Mouse (Mus musculus) embryonic facial prominence, embryonic 12.5 days (tissue): ENCODE measurements around the gene Pdgfa. TPM values are rescaled to one million over a fixed set of nuclear protein-coding genes. Genes with fewer than 3 reads are reported as not detected.

Experiments
- ATAC-seq: fragments of 200-750 bp; cut with Nextera tagmentation; 2 replicates; pipeline ENCODE4 v1.8.0; 2017; ENCODE audit not compliant: insufficient number of reproducible peaks, insufficient read depth, low FRiP score, low TSS enrichment
- H3K27ac ChIP-seq: fragments of 300-500 bp; sonication (generic); 2 replicates; pipeline ENCODE4 v1.5.1; 2016; ENCODE audit warnings: mild to moderate bottlenecking
- H3K27me3 ChIP-seq: fragments of 300-500 bp; sonication (generic); 2 replicates; pipeline ENCODE4 v1.6.1; 2016; ENCODE audit warnings: mild to moderate bottlenecking, moderate library complexity
- H3K36me3 ChIP-seq: fragments of 300-500 bp; sonication (generic); 2 replicates; pipeline ENCODE4 v1.6.1; 2016; ENCODE audit warnings: mild to moderate bottlenecking
- H3K4me1 ChIP-seq: fragments of 300-500 bp; sonication (generic); 2 replicates; pipeline ENCODE4 v1.6.1; 2016
- H3K4me2 ChIP-seq: fragments of 300-500 bp; sonication (generic); replicated peaks from 2 replicates; pipeline ENCODE4 v1.6.1; 2016; ENCODE audit warnings: mild to moderate bottlenecking, moderate library complexity
- H3K4me3 ChIP-seq: fragments of 300-500 bp; sonication (generic); 2 replicates; pipeline ENCODE4 v1.5.1; 2016; ENCODE audit warnings: mild to moderate bottlenecking
- H3K9ac ChIP-seq: fragments of 300-500 bp; sonication (generic); 2 replicates; pipeline ENCODE4 v1.6.1; 2016; ENCODE audit warnings: mild to moderate bottlenecking, moderate library complexity
- H3K9me3 ChIP-seq: fragments of 300-500 bp; sonication (generic); 2 replicates; pipeline ENCODE4 v1.6.1; 2016; ENCODE audit warnings: mild to moderate bottlenecking, moderate library complexity
- WGBS: fragments of 180-500 bp; shearing (Covaris S2); methylation state at CpG from one replicate; pipeline ENCODE4 v1.1.7; 2016; 5-methylcytosine and 5-hydroxymethylcytosine counted together
- polyA plus RNA-seq: library from polyadenylated mRNA; unstranded; fragments of >200 nt; fragmentation: Nextera tagmentation; extraction: Ambion mirVana; gene quantifications from 2 replicates; pipeline ENCODE4 v1.2.1, GENCODE M21; 2016

Pdgfa gene
- polyA plus RNA-seq, 1 experiment from 2014 or later = 38.4 TPM

DNA sequence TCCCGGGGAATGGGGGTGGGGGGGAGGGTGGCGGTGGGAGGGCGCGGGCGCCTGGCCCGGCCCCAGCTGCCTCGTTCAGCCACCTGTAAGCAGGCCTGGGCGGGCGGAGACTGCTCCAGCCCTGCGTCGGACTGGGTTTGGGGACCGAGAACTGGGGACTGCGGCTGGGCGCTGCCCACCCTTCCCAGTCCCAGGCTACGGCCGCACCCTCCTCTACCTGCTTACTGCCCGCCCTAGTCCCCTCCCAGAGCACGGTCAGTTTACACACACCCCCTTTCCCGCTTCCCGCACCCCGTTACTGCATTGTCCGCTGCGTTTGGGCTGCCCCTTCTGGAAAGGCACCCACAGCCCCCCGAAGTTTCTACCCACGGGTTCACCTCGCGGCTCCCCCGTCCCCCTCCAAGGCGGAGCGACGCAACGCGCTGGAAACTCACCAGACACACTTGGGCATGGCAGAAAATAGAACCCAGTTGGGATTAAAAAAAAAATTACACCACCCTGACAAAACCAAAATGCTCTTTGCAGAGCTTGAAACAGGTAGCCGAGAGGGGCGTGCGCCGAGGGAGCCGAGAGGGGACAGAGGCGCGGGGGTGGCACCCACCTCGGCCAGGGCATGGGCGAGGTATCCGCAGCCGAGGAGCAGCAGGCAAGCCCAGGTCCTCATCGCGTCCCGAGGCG, 2.9 kb downstream of the Pdgfa start:
- Histone ChIP-seq H3K27me3 (peaks cover 84% of the 10 kb centered on the region), H3K4me2 (peak overlapping the region; percentile 94), H3K27ac (peak overlapping the region; percentile 83), H3K4me1 (peaks cover 57% of the 10 kb centered on the region), H3K9me3 (no peaks in the 10 kb centered on the region), H3K4me3 (peak overlapping the region; percentile 67), H3K9ac (peak overlapping the region; percentile 80), H3K36me3 (no peaks in the 10 kb centered on the region)
- under 1% methylated on average over 47 of the region's 48 CpGs for WGBS
- ATAC-seq = no peak

DNA sequence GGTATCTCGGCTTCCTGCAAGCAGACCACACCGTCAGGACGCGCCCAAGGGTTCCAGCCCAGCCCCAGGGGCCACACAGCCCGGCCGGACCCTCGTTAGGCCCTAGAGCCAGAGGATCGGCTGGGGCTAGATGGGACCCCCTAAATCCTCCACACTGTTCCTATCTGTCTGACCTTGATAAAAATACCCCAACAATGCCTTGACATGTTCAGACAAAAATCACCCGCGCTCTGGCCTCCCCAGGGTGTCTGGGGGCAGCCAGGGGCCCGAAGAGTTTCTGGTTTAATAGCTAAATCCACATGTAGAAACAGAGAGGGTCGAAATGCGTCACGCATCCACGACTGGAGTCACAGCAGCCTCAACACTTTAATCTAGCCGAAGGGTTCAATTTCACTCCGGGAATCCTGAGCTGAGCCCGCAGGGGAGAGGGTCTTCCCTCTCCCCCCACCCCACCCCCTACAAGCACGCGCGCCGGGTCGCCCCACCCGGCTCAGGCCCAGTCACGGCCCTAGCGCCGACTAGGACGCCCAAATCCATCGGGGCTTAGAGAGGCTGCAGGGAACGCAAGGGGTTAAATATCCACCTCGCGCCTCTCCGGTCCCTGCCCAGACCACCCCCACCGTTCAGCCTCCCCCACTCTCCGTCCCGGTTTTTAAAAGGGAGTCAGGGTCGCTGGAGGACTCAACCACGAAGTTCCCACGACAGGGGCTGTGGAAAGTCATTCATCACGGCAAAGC, 3.6 kb downstream of the Pdgfa start:
- under 1% methylated on average over 40 of the region's 40 CpGs for WGBS
- no peak for ATAC-seq
- Histone ChIP-seq H3K27ac (peak overlapping the region; percentile 83), H3K4me2 (peak overlapping the region; percentile 94), H3K4me3 (peak overlapping the region; percentile 67), H3K9me3 (no peaks in the 10 kb centered on the region), H3K4me1 (peaks cover 62% of the 10 kb centered on the region), H3K9ac (peak overlapping the region; percentile 80), H3K27me3 (peaks cover 78% of the 10 kb centered on the region), H3K36me3 (no peaks in the 10 kb centered on the region)

DNA sequence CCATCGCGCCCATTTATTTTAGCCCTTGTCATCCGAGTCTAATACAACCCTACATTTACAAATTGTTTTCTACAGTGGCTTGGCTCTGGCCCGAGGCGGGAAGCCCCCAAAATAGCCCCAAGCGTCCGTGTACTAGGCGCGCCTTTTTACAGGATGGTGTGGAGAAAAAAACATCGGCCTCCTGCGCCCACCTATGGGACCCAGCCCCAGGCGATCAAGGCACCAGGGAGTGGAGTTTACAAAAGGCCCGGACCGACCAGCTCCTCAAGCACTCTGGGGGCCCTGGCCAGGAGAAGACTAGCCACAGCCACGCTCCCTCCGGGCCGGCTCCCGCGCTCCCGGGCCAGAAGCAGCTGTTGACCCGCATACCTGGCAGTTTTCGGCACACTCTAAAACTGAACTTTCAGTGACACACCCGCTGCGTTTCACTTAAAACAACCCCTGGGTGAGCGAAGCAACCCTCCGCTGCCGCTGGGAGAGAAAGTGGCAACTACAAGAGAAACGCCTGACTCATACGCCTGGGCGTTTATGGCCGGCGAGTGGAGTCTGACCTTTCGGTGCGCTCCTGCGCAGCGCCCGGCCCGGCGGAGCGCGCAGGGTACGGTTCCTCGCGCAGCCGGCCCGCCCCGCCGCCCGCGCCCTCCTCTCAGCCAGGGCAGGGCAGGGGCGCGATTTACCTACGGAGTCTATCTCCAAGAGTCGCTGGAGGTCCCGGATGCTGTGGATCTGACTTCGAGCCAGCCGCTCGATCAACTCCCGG, 4.4 kb downstream of the Pdgfa start:
- H3K9ac ChIP-seq = peak overlapping the region; percentile 80
- H3K9me3 ChIP-seq = no peaks in the 10 kb centered on the region
- peaks cover 74% of the 10 kb centered on the region for H3K27me3 ChIP-seq
- H3K4me1 ChIP-seq = peaks cover 60% of the 10 kb centered on the region
- peak overlapping the region; percentile 83 for H3K27ac ChIP-seq
- peak overlapping the region; percentile 67 for H3K4me3 ChIP-seq
- H3K36me3 ChIP-seq = no peaks in the 10 kb centered on the region
- no peak for ATAC-seq
- H3K4me2 ChIP-seq = peak overlapping the region; percentile 94
- WGBS = 1% methylated on average over 59 of the region's 59 CpGs

DNA sequence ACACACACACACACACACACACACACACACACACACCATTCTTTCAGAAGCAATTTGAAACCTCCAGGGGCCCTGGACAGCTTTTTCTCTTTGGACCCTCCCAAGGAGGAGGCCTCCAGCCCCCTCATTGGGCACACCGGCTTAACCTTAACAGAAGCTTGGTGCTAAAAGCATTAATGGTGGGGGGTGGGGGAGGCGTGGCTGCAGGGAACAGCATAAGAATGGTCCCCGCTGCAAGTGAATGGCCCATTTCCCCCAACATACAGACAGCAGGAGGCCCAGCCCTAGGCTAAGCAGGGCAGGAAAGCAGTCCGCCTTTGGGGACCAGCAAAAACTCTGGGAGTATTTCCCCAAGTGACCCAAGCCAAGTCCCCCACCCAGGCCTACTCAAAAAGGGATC, 5.4 kb downstream of the Pdgfa start:
- peaks cover 50% of the 10 kb centered on the region for H3K4me1 ChIP-seq
- no peak overlapping the region for H3K9ac ChIP-seq
- H3K27me3 ChIP-seq = peaks cover 63% of the 10 kb centered on the region
- 15% methylated on average over 4 of the region's 4 CpGs for WGBS
- ATAC-seq = no peak
- peak overlapping the region; percentile 94 for H3K4me2 ChIP-seq
- no peaks in the 10 kb centered on the region for H3K9me3 ChIP-seq
- no peaks in the 10 kb centered on the region for H3K36me3 ChIP-seq
- no peak overlapping the region for H3K27ac ChIP-seq
- peak overlapping the region; percentile 67 for H3K4me3 ChIP-seq

DNA sequence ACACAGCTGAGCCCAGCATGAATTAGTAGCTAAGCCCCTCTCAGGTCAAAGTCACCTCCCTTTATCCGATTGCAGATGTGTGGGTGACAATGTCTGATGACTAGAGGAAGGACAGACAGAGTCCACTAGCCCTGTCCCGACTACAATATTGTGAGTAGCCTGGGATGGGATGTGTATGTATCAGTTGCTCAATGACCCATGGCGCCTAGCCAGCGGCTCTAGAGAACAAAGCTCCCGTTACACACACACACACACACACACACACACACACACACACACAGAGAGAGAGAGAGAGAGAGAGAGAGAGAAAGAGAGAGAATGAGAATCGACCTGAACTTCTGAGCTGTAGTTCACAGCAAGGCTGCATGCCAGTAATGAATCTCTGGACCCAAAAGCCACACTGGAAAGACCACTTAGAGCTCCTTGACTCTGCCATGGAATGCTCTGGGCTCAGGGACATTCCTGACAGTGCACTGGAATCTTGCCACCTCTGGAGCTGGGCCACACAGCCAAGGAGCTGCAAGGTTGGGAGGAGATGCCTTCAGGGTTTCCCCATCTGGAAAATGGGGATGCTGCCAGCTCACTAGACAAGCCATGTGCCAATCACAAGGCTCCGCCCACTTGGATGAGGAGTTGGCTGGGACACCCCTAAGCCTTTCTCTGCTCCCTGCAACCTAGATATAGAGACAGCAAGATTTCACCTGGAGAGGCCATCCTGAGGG, 6.3 kb downstream of the Pdgfa start:
- H3K4me2 ChIP-seq = 0 out of 2 replicates have a peak overlapping the region, but pooled peaks have one; percentile 94
- no peaks in the 10 kb centered on the region for H3K36me3 ChIP-seq
- H3K4me3 ChIP-seq = no peak overlapping the region
- H3K27me3 ChIP-seq = peaks cover 54% of the 10 kb centered on the region
- WGBS = 75% methylated on average over 7 of the region's 7 CpGs
- H3K4me1 ChIP-seq = peaks cover 46% of the 10 kb centered on the region
- H3K9me3 ChIP-seq = no peaks in the 10 kb centered on the region
- no peak overlapping the region for H3K27ac ChIP-seq
- no peak overlapping the region for H3K9ac ChIP-seq
- no peak for ATAC-seq

DNA sequence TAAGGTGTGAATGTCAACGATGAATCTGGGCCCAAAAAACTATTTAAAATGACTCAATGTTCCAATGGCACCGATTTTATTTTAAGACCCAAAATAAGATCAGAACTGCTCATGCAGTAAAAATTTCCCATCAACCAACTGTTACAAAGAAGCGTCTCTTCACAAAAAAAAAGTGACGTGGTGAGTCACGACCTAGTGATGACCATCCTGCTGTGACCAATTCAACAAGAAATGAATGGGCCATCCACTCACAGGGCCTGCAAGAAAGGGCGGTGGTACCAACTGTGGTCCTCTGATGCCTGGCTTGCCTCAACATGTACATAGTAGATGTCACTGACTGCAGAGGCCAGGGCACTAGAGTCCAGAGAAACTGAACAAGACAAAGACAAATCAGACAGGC, 7.6 kb downstream of the Pdgfa start:
- no peak overlapping the region for H3K9ac ChIP-seq
- peaks cover 44% of the 10 kb centered on the region for H3K4me1 ChIP-seq
- no peaks in the 10 kb centered on the region for H3K9me3 ChIP-seq
- 73% methylated on average over 6 of the region's 6 CpGs for WGBS
- H3K27me3 ChIP-seq = peaks cover 51% of the 10 kb centered on the region
- ATAC-seq = no peak
- no peak overlapping the region for H3K27ac ChIP-seq
- no peak overlapping the region for H3K4me2 ChIP-seq
- H3K4me3 ChIP-seq = no peak overlapping the region
- H3K36me3 ChIP-seq = peaks cover 4% of the 10 kb centered on the region; the same call in 1 of the 2 replicates

DNA sequence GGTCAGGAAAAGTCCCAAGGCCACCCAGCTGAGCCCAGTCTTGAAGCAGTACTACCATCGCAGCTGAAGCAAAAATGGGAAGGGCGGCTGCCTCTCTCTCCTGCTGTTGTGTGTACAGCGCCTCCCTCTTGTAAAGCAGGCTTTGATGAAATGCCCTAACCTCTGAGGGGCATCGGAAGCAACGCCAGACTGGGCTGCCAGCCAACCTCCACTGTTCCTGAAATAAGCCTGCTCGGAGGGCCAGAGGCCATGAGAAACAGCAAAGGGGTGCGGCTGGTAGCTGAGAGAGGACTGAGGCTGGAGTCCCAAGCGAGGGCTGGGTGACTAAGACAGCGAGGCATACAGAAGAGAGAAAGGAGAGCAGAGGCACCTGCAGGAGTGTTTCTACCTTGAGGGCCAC, 8.4 kb downstream of the Pdgfa start:
- H3K9ac ChIP-seq = no peak overlapping the region
- peaks cover 7% of the 10 kb centered on the region; the same call in 1 of the 2 replicates for H3K36me3 ChIP-seq
- ATAC-seq = no peak
- no peak overlapping the region for H3K4me2 ChIP-seq
- no peak overlapping the region for H3K4me3 ChIP-seq
- H3K4me1 ChIP-seq = peaks cover 38% of the 10 kb centered on the region
- peaks cover 44% of the 10 kb centered on the region for H3K27me3 ChIP-seq
- H3K9me3 ChIP-seq = no peaks in the 10 kb centered on the region
- 57% methylated on average over 9 of the region's 9 CpGs for WGBS
- no peak overlapping the region for H3K27ac ChIP-seq

DNA sequence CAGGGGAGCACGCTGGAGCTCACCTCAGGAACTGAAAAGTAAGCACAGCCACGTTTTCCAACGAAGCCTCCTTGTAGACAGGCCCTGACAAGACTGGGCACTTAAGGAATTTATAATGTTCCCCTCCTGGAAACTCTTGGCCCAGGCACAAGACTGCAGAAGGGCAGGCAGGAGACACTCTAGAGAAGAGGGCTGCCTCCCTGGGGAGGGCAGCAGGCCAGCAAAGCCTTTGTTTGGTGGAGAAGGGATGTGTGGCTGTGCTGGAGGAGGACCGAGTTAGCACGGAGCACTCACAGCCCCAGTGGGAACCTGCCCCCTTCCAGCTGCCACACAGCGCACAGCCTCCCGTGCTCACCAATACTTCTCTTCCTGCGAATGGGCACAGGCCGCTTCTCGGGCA, 9.2 kb downstream of the Pdgfa start:
- Histone ChIP-seq H3K27ac (no peak overlapping the region), H3K4me2 (no peak overlapping the region), H3K27me3 (peaks cover 36% of the 10 kb centered on the region), H3K4me3 (no peak overlapping the region), H3K9ac (no peak overlapping the region), H3K9me3 (no peaks in the 10 kb centered on the region), H3K4me1 (peaks cover 31% of the 10 kb centered on the region), H3K36me3 (peaks cover 7% of the 10 kb centered on the region; the same call in 1 of the 2 replicates)
- no peak for ATAC-seq
- WGBS = 72% methylated on average over 10 of the region's 10 CpGs

DNA sequence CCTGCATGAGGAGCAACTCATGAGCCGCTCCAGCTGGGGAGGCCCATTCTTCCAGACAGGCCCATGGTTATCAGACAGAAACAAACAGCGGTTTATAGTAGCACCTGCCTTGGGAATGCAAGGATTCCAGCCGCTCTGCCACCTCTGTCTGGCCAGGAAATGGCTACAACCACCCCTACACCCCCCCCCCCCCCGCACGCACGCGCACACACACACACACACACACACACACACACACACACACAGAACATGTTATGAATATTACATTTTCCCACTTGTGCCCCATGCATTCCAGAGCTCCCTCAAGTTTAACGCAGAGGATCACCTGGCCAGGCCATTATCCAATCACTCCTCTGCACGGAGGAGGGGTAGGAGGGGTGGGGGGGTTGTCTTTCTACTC, 15.2 kb downstream of the Pdgfa start:
- Histone ChIP-seq H3K4me2 (no peak overlapping the region), H3K27me3 (no peaks in the 10 kb centered on the region), H3K27ac (no peak overlapping the region), H3K9ac (no peak overlapping the region), H3K4me3 (no peak overlapping the region), H3K36me3 (peaks cover 7% of the 10 kb centered on the region; the same call in 1 of the 2 replicates), H3K4me1 (peaks cover 4% of the 10 kb centered on the region; the same call in 1 of the 2 replicates), H3K9me3 (no peaks in the 10 kb centered on the region)
- ATAC-seq = no peak
- 87% methylated on average over 8 of the region's 9 CpGs for WGBS

DNA sequence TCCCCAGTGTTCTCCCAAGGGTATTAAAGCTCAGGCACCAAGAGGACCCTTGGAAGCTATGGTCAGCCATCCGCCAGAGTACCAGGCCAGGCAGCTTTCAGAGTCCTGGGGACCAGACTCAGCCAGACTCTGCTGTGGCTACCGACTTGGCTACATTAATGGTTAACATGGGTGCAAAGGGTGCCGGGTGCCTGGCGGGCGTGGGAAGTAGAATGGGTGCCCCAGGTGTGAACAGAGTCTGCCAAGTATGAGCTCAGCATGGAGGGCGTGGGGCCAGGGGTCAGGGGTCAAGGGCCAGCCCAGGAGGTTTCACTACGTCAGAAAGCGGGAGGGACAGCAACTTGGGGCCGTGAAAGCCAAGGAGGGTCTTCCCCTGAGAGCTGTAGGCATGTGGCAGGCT, 16.6 kb downstream of the Pdgfa start:
- H3K4me2 ChIP-seq = no peak overlapping the region
- H3K4me3 ChIP-seq = no peak overlapping the region
- 80% methylated on average over 9 of the region's 9 CpGs for WGBS
- peaks cover 7% of the 10 kb centered on the region; the same call in 1 of the 2 replicates for H3K36me3 ChIP-seq
- H3K9me3 ChIP-seq = no peaks in the 10 kb centered on the region
- no peak for ATAC-seq
- H3K4me1 ChIP-seq = peaks cover 4% of the 10 kb centered on the region; the same call in 1 of the 2 replicates
- no peak overlapping the region for H3K27ac ChIP-seq
- H3K27me3 ChIP-seq = no peaks in the 10 kb centered on the region
- H3K9ac ChIP-seq = no peak overlapping the region

DNA sequence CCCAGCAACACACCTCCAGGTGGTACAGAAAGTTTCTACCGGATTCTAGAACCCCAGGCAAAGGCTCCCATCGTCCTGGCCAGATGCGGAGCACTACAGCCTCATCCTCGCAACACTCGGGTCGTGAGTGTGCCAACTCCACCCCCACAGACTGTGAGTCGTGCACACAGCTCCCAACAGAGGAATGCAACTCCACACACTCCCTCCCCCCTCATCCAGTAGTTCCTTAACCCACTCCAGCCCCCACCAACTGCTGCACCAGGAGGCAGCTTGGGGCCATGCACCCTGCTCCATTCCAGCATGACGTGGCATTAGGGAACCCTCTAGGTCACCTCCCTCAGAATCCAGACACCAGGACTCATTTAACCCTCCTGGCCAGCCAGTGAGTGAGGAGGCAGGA, 17.3 kb downstream of the Pdgfa start:
- Histone ChIP-seq H3K4me1 (peaks cover 4% of the 10 kb centered on the region; the same call in 1 of the 2 replicates), H3K9me3 (no peaks in the 10 kb centered on the region), H3K27ac (no peak overlapping the region), H3K36me3 (peaks cover 5% of the 10 kb centered on the region; the same call in 1 of the 2 replicates), H3K27me3 (no peaks in the 10 kb centered on the region), H3K9ac (no peak overlapping the region), H3K4me3 (no peak overlapping the region), H3K4me2 (no peak overlapping the region)
- 69% methylated on average over 8 of the region's 8 CpGs for WGBS
- ATAC-seq = 0 out of 2 replicates have a peak, but pooled peaks have one; percentile 4
